Mouse (Mus musculus) cerebellum, adult 18-20 months (tissue): ENCODE measurements around the gene Eif3i.

Source experiments
- DNase-seq, 2 experiments: peaks; one replicate each; pipeline ENCODE4 v3.0.0; 2021

The Eif3i gene

DNA sequence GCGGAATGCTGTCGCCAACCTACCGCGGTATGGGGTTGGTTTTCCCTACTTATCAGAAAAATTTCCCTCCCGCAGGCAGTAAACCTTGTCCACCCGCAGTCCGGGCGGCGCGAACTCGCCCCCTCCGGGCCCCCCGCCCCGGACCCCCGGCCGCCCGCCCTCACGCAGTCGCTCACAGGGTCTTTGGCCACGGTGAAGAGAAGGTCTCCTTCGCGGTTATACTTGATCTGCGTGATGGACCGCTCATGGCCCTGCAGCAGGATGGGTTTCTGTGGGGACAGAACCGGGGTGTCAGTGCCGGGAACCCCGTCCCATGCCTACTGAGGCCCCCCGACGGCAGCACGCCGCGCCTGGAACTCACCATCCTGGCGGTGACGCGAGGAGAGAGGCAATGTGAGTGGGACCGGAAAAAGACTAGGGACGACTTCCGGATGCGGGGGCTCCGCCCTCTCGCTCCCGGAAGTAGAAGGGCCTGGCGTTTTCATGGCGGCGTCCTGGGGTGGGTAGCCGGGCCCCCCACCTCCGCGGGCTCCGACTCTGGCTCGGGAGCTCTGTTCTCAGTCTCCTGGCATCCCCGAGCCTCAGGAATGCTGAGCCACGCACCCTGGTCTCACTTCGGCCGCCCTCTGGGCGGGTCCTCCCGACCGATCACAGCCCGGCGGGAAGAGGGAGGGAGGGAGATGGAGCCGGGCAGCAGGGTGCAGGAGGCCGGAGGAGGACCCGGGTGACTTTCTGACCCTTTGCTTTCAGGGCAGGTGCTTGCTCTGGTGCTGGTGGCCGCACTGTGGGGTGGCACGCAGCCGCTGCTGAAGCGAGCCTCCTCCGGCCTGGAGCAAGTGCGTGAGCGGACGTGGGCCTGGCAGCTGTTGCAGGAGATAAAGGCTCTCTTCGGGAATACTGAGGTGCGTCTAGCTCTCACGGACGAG, at the start of gene Eif3i, which contains the start of gene Tmem234:
Gene Eif3i (minus strand): TSS at position 416 of the 926 bp plus-strand sequence.
Gene Tmem234 (plus strand): TSS at position 436 of the 926 bp plus-strand sequence.
- DNase-seq: peak; percentile 83 to 84

DNA sequence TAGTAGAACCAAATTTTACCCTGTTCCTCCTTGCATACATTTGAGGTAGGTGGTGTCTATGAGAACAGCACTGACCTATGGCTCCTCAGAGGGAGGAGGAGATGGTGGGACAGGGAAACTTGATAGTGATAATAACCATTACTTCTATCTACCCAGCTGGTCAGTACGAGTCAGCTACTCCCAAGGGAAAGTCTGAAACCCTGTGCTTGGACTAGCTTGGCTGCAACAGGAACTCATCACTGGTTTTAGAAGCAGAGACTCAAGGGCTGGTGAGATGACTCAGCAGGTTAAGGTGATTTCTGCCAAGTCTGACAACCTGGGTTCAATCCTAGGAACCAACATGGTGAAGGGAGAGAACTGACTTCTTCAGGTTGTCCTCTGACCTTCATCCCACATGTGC, 48.2 kb upstream of the Eif3i start:
- no peak for DNase-seq

DNA sequence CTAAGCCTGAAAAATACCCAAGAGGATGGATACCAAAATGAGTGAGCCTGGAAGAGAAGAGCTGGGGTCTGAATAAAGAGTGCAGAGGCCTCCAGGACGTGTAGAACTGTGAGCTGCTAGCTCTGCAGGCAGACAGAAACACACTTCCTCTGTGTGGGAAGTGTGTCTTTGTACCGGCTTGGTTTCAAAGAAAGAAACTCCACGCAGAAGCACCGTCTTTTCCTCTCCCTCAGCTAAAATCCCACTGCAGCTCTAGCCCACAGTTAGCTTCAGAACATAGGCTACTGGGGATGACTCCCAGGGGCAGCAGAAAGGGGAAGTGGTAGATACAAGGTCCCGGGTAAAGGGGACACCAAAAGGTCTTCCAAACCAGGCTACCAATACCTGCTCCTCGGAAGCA, 44.8 kb upstream of the Eif3i start:
- DNase-seq: no peak

DNA sequence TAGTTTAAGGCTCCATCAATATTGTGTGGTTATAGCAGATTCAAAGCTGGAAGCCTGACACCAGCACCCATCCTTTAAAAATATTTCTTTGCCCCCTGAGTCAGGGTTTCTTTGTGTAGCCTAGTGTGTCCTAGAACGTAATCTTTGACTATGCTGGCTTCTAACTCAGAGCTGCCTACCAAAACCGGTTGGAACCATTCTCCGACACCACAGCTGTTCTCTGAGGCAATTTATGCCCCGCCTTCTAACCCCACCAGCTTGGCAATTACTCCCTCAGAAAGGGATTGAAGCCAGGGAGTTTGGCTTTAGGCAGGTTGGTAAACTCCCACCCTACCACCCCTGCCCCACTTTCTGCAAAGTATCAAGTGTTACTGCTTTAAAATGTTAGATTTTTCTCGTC, 41.3 kb upstream of the Eif3i start:
- no peak for DNase-seq

DNA sequence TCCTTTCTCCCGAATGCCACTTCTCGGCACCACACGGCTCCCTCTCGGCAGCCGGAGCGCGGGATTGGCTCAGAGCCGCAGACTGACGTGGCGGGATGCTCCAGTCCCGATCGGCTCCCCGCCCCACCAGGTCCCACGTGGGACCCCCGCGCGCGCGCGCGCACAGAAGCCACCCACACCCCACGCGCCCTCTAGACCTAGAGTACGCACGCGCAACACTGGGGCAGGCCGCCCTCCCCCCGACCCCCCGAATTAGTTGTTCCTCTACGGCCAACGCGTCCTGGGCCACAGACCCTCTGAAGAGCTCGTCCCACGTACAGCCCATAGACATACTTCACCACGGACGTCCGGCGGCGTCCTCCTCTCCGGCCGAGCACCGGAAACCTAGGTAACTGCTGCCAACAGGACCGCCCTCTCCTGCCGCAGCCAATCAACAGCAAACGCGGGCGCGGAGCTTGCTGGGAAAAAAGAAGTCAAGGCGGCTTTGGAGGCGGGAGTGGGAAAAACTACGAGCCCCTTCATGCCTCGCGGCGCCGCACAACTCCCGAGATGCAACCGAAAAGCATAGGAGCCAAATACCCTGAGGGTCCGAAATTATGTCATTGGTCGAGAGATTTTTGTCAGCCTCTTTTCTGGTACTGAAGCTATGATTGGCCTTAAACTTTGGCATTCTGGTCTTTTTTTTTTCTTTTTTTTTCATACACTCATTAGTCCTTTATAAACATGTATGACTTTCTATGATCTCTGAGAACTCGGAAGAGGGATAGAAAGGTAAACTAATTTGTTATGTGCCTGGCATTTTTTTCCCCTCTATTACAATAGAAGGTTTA, 40.4 kb upstream of the Eif3i start, which contains the start of gene Txlna:
Gene Txlna (minus strand): TSS at position 428 of the 830 bp plus-strand sequence.
- DNase-seq: peak; percentile 97 to 99

DNA sequence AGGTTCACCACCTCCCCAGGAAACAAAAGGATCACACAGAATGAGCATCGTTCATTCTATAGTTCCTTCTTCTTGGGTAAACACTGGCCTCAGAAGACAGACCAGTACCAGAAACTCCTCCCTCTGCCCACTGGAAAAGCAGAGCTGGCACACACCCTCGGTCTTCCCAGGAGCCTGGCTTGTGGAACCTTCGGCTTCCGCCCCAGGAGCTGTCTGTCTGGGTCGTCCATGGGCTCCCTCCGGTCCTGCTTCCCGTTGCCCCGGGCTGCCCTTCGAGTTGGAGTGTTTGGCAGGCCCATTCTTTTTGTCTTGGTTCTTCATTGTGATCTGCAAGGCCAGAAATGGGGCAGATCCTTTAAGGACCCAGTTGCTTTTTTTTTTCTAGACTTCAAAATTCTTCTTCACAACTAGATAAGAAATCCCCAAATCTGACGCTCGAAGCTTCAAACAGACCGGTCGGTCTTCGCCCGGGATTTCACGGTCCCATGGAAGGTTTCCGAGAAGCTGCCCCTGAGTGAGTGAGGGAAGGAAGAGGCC, 39.7 kb upstream of the Eif3i start:
- peak; percentile 63 for DNase-seq

DNA sequence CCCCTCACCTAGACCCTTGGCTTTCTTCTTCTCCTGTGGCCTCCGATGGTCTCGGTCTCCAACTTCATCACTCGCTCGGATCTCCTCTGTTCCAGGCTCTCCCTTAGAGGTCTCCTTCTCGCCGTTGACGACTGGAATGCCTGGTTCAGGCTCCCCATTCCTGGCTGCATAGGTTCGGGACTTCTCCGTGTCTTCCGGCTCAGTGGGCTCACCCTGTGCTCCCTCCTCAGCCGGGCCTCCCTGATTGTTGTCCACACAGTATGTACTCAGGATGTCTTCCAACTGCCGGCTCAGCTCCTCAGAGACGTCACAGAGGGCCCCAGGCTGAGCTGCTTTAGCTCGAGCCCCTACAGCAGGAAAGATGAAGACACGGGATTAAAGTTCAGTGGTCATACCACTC, 38.8 kb upstream of the Eif3i start:
- no peak for DNase-seq

DNA sequence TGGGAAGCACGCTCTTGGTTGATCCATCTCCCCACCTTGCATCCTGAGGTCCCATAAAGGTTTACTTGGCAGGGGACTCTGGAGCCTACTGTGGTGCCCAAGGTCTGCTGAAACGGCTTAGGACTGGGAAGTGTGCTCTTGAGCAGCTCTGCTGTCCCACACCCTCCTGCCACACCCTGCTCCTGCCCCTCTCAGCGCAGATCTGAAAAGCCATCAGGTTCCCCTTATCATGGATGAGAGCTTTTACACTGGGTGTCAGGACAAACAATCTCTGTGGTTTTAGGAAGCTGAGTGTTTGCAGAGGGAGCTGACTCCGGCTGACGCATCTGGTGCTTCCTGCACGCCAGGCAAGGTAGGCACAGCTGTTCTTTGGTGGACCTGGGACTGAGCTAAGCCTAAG, 33.4 kb upstream of the Eif3i start:
- no peak for DNase-seq

DNA sequence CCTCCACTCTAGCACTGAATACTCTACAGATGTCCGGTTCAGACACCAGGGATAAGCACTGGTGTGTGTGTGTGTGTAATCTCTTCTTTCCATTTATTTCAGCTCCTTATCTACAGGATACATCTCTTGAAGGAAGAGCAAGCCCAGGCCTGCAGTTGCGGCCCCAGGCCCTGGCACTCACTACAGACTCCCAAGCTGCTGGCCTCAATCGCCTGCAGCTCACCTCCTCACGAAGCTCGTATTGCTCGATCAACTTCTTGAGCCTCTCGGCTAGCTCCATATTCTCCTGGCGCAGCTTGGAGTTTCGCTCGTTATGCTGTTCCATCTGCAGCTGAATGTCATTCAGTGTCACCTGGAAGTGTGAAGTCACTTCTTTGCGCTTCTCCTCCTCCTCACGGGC, 31.4 kb upstream of the Eif3i start:
- DNase-seq: no peak

DNA sequence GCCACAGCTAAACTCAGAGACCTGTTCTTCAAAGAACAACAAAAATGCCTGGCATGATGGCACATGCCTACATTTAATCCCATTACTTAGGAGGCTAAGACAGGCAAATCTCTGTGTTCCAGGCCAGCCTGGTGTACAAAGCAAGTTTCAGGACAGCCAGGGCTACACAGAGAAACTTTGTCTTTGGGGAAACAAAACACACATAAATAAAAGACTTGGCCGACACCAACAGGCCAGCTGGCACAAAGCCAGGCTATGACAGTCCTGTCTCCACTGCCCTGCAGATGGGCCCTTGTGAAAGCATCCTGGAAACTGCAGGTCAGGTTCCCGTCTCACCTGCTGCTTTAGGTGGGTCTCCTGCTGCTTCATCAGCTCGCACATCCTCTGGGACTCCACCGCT, 30.5 kb upstream of the Eif3i start:
- peak; percentile 50 to 62 for DNase-seq

DNA sequence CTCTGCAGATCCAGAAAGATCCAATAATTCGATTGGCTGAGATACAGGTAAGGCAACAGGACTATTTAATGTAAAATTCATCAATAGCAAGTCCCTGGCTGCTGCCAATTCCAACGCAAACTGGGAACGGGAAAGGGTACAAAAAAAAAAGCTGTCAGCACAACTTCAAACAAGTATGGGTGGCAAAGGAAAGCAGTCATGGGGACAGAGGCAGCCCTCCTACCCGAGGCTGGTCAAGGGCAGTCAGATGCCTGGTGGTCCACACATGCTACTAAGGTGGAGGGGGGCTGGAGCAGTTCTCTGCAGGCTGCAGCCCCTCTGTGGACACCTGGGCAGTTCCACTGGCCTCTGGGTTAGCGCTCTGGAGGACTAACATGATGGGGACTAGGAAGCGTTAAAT, 25.6 kb upstream of the Eif3i start:
- no peak for DNase-seq

DNA sequence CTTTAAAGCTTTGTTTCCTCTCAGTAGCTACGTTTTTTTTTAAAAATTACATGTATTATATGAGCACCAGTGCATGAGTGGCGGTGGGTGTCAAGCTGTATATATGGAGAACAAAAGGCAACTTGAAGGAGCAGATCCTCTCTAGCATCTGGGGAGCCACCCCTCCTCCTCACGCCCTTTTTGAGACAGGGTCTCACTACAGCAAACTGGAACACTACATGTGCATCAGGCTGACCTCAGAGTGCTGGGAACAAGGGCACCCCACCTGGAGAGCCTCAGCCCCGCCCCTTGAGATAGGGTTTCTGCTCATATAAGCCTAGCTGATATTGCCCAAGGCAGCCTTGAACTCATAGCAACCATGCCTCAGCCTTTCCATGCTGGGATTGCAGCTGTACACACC, 25.0 kb upstream of the Eif3i start:
- DNase-seq: no peak

DNA sequence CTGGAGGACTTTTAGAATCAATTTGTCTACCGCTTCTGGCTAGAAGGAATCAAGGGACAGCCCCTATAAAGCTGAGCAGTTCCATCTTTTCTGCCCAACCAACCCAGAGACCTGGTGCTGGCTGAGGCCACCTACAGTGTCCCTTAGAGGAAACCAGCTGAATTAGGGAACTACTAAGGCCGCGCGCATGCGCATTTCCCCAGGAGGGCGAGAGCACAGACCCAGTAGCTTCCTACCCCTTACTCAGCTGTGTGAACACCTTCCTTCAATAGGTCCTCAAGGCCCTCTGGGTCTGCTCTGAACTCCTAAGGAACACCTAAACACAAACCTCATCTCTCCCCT, 24.6 kb upstream of the Eif3i start:
- DNase-seq: peak; percentile 66 to 71

DNA sequence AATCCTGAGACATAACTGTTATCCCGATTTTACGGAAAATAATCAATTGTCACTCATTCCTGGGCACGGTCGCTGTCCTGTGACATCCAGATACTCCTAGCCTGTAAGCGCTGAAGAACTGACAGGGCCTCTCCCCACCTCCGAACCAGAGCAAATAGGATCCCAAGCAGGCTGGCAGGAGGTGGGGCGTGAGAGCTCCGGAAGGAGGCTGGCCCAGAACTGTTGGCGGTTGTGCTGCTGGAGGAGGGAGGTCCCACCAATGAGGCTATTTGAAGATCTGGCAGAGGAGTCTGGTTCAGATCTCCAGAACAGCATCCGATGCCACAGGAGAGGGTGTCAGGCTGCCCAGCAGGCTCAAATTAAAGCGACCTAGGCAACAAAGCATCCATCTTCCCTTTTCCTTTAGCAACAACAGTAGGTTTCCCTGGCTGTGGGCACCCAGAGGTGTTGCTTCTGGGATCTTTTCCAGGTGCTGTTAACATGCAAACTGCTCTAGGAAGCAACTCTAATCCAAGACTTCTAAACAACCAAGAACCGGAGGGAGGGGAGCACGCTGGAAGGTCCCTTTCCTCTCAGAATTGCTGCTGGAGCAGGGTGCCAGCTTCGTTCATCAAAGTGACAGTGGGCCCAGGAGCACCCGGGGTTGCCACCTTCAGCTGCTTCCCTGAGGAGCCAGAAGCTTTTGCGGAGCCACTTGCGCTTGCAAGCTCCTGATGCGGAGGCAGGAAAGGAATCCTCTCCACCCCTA, 24.0 kb upstream of the Eif3i start:
- peak; percentile 87 to 94 for DNase-seq

DNA sequence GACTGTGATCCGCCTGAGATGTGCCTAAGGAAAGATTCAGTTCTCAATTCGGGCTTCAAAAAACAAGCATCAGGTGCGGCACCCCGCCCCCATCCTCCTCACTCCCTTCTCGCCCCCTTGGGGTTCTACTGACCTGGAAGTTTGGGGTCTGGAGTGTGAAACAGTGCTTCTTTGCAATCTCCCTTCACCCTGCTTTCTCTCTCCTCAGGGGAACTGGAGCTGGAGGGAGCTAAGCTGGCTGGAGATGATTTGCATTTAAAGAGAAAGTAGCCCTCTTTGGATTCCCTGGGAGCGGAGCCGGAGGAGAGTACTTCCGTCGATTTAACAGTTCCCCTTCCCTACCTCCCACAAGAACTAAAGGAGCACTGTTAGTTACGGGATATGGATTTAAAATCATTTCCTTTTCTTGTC, 23.2 kb upstream of the Eif3i start, which contains the start of gene Ccdc28b:
Gene Ccdc28b (minus strand): TSS at position 267 of the 411 bp plus-strand sequence.
- DNase-seq: peak; percentile 62 to 69

DNA sequence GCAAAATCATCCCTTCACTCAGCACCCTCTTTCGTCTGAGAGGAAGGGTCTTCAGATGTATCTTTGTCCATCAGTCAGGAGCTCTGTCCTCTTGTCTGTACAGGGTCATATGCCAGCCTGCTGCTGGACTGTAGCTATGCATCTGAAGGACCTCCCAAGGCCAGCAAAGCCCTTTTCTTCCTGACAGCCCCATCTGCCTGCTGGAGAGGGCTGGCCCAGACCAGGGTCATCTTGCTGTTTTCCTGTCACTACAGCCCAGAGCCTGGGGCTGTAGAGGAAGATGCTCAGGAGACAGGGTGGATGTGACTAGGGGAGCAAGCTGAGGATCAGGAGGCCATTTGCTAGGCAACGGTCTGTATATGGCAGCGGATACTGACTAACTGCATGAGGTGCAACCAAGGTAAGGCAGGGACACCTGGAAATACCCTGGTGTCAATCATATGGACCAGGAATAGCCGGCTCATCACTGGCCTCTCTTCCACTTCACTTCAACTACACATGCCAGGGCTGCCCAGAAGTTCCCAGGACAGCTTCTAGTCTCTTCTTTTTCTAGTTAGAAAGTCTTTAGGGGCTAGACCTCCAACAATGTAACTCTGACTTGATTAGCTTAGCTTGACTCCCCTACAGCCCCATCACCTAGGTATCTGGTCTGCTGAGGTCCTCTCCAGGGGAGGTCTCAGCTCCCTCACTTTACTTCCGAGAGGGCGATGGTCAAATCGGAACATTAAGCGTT, 22.5 kb upstream of the Eif3i start:
- peak; percentile 40 to 60 for DNase-seq

DNA sequence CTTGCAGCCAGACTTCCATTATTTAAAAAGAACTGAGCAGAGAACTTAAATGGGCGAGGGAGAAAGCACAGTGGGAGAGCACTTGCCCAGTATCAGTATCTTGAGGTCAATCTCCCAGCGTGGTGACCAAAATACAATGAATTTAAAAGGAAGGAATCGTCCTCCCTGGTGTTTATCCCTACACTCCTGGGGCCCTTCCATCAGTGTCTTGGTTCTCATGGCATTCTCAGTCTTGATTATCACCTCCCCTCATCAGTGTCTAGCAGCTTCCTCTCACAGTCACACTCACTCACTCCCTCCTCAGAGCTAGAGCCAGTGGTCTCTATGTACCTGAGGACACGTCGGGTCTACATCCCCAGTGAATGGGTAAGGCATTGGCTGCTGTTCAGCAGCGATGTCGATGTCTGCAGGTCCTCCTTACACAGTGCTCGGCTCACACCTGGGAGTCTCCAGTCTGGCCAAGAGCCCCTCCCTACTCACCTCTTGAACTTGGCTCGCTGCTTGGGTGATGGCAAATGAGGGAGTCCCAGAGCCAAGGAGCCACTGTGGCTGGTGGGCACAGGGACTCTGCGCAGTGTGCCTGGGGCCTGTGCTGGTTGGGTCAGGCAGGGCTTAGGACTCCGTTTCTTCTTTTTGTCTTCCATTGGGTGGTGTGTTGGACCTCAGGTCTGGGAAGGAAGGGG, 21.8 kb upstream of the Eif3i start:
- DNase-seq: peak; percentile 56 to 59

DNA sequence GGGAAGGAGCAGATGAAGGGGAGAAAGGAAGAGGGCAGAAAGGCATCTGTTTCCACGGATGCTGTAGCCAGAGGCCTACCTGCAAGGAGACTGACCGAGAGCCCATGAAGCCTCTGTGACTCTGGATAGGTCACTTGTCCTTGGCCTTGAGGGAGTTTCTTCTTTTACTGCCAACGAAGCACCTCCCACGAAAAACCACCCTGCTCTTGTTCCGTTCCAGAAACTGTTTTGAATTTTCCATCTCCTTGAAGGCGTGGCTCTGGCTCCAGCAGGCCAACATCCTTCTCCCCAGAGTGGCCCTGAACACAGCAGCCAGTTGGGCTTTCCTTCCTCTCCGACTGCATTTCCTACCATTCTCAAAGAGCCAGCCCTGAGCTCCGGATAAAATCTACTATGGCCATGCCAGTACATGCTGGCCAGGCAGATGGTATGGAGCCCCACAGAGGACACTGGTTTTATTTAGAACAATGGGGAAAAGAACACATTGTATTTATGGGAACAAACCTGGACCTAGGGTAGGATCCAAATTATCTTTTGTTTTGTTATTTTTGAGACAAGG, 20.9 kb upstream of the Eif3i start:
- peak; percentile 79 to 87 for DNase-seq

DNA sequence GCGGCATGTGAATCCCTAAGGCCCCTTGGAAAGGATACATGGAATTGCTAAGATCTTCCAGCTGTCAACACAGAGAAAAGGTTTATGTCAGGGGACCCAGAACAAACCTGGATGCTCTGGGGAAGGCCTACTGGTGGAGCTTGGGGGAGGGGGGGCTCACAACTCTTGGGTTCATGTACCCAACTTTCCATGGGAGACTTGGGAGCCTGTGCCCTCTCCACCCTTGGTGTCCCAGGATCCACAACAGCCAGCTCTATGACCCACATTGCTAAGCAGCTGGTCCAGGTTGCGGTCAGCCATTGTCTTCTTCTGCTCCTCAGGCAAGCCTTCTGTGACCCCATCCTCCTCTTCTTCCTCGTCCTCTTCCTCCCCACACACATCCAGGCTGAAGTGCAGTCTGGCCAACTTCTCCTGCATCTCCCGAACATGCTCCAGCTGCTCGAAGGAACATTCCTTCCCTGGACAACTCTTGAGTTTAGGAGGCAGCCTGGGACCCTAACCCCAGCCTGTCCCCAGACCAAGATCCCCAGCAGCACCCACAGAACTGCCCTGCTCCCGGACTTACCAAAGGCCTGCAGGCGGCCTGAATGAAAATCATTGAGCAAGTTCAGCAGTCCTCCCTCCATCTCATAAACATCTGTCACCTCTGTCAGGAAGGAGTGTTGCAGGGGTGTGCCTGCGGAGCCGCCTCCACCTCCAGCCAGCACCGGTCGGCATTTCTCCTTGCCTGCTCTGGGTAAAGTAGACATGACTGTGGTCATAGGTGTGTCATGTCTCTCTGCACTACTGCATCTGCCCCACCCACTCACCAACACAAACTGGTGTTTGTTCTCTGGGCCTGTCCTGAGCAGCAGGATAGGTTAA, 20.2 kb upstream of the Eif3i start:
- DNase-seq: no peak
